Mouse (Mus musculus): ENCODE measurements at regions not wholly inside any gene's neighbourhood (a gene's known extent, or its start where the extent isn't known, plus 50 kb on each side); places are given as distances from the start of the nearest gene placed in this dataset.

- ChIA-PET CTCF (interaction anchor here (0.6 to 2.3 kb wide), 2 partner anchors 28 to 43 kb away, joined by 3 to 9 read pairs; no protein-coding TSS in a partner anchor), POLR2A (interaction anchor here (0.5 to 2.2 kb wide), 4 partner anchors 16 to 499 kb away, joined by 3 to 8 read pairs (median 4); no protein-coding TSS in a partner anchor)
- in situ Hi-C loops (cut with MboI; ENCODE audit: low pct_unique_long_range_greater_than_20kb) = no loop called here
- ATAC-seq (peak; percentile 92), DNase-seq (ENCODE audit: low read depth, low spot score) (peak; percentile 81)
- TF ChIP-seq CTCF (IDR thresholded peaks at IDR 0.05) = no peak
- no peaks in the 10 kb centered on the region for H3K27me3 ChIP-seq
Measured at GRCm38 (mm10) chr1:42755958-42756357, 60.4 kb downstream of the Pou3f3 start.

DNA sequence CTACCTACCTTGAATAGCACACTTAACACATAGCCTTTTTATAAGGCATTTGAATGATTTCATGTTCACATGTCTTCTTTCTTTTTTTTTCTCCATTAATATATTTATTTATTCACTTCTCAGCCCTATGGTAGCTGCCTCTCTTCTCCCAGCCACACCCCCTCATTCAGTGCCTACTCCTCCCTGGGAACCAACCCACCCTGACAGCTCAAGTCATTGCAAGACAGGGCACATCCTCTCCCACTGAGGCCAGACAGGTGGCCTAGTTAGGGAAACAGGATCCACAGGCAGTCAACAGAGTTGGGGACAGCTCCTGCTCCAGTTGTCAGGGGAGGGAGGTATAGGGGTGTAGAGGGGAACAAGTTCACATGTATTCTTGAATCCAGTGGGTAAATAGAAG is 60.9 kb downstream of the Pou3f3 start:
- in situ Hi-C loops (cut with MboI; ENCODE audit: low pct_unique_long_range_greater_than_20kb) = no loop called here
- CTCF ChIA-PET = interaction anchor here (0.6 kb wide), 1 partner anchor 27 kb away, joined by 3 read pairs; no protein-coding TSS in a partner anchor
- no peaks in the 10 kb centered on the region for H3K27me3 ChIP-seq
- no peak for DNase-seq (ENCODE audit: low read depth, low spot score)
- POLR2A ChIA-PET = interaction anchor here (0.5 to 2.2 kb wide), 3 partner anchors 43 to 500 kb away, joined by 3 to 8 read pairs (median 4); no protein-coding TSS in a partner anchor
- no peak for TF ChIP-seq CTCF (IDR thresholded peaks at IDR 0.05)
- no peak for ATAC-seq

DNA sequence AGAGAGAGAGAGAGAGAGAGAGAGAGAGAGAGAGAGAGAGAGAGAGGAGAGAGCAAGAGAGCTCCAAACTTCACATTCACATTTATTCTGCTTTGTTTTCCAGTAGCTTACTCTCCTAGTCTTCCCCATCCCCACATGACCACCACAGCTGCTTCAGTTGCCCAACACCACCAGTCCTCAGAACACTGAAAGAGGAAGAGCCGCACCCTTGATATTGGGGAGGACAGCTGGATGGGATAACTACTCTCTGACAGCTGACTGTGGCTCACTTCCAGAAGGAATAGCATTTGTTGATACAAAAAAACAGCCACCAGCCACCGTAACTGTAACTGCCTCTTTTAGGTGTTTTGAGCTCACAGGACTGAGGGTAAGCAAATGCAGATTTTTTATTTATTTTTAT is 67.9 kb downstream of the Pou3f3 start:
- no peak for TF ChIP-seq CTCF (IDR thresholded peaks at IDR 0.05)
- ATAC-seq = no peak
- no peak for DNase-seq (ENCODE audit: low read depth, low spot score)
- POLR2A ChIA-PET = interaction anchor here (0.6 to 0.7 kb wide), 2 partner anchors 10 to 407 kb away, joined by 3 to 4 read pairs; no protein-coding TSS in a partner anchor
- H3K27me3 ChIP-seq = no peaks in the 10 kb centered on the region
- CTCF ChIA-PET = no interaction called here
- in situ Hi-C loops (cut with MboI; ENCODE audit: low pct_unique_long_range_greater_than_20kb) = no loop called here

DNA sequence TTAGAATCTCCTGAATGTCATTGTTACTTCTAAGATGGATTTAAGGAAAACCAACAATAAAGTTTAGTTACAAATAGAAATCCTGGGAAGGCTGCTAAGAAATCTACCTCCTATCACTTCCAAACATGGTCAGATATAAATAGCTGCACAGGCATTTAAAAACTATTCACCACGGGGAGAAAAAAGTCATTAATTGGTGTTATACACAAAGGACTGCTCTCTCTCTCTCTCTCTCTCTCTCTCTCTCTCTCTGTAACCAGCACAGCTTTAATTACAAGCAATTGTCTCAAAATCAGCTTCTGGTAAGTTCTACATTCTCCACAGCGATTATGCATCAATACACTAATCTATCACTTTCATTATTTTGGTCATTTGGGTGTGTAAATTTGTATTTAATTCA is 68.5 kb downstream of the Pou3f3 start:
- POLR2A ChIA-PET = interaction anchor here (0.6 kb wide), 2 partner anchors 10 to 617 kb away, joined by 3 to 4 read pairs; no protein-coding TSS in a partner anchor
- H3K27me3 ChIP-seq = no peaks in the 10 kb centered on the region
- CTCF ChIA-PET = no interaction called here
- DNase-seq (ENCODE audit: low read depth, low spot score) (no peak), ATAC-seq (no peak)
- TF ChIP-seq CTCF (IDR thresholded peaks at IDR 0.05) = no peak
- in situ Hi-C loops (cut with MboI; ENCODE audit: low pct_unique_long_range_greater_than_20kb) = no loop called here

GRCm38 (mm10) chr1:42770085-42770484 is 74.5 kb downstream of the Pou3f3 start:
- in situ Hi-C loops (cut with MboI; ENCODE audit: low pct_unique_long_range_greater_than_20kb) = loop anchor here (10.0 kb wide), 1 partner anchor 55 kb away; no protein-coding TSS in a partner anchor
- DNase-seq (ENCODE audit: low read depth, low spot score) (no peak), ATAC-seq (no peak)
- TF ChIP-seq CTCF (IDR thresholded peaks at IDR 0.05) = no peak
- ChIA-PET CTCF (interaction anchor here (1.0 kb wide), 1 partner anchor 13 kb away, joined by 3 read pairs; no protein-coding TSS in a partner anchor), POLR2A (no interaction called here)
- H3K27me3 ChIP-seq = no peaks in the 10 kb centered on the region

- ChIA-PET POLR2A (interaction anchor here (0.6 kb wide), 1 partner anchor 16 kb away, joined by 4 read pairs; no protein-coding TSS in a partner anchor), CTCF (interaction anchor here (1.1 kb wide), 1 partner anchor 14 kb away, joined by 4 read pairs; no protein-coding TSS in a partner anchor)
- no peak for ATAC-seq
- H3K27me3 ChIP-seq = no peaks in the 10 kb centered on the region
- in situ Hi-C loops (cut with MboI; ENCODE audit: low pct_unique_long_range_greater_than_20kb) = loop anchor here (10.0 kb wide), 1 partner anchor 57 kb away; no protein-coding TSS in a partner anchor
- DNase-seq (ENCODE audit: low read depth, low spot score) = no peak
- TF ChIP-seq CTCF (IDR thresholded peaks at IDR 0.05) = no peak
Measured at GRCm38 (mm10) chr1:42772000-42772399, 76.4 kb downstream of the Pou3f3 start.

DNA sequence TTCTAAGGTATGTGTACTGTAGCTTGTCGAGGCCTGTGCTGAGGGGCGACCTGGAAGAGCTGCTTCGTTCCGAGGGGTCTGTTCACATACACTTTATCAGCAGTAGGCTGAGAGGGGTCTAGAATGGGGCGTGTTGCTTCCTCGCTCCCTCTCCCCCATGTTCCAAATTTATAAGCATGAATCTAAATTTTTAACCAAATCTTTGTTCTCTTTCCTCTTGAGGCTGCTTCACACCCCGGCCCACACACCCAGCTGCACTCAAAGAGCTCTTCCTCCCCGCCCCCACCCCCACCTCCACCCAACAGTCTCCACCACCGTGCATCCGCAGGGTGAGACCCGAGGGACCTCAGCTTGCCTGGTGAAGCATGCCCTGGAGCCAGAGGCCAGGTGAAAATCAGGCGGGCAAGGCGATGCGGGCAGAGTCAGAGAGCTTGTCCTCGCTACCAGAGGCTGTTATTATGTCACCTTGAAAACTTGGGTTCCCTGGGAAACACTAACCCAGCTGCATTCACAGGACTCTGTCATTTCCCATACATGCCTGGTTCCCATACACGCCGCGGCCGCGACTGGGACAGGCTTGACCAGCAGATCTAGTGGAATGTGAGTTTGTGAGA is 77.1 kb upstream of the Mrps9 start:
- CTCF ChIA-PET = interaction anchor here (1.2 to 1.5 kb wide), 2 partner anchors 16 to 964 kb away, joined by 3 to 4 read pairs; no protein-coding TSS in a partner anchor
- no peak for TF ChIP-seq CTCF (IDR thresholded peaks at IDR 0.05)
- in situ Hi-C loops (cut with MboI; ENCODE audit: low pct_unique_long_range_greater_than_20kb) = loop anchor here (10.0 kb wide), 1 partner anchor 59 kb away; no protein-coding TSS in a partner anchor
- no peaks in the 10 kb centered on the region for H3K27me3 ChIP-seq
- POLR2A ChIA-PET = interaction anchor here (0.9 to 2.1 kb wide), 2 partner anchors 10 to 60 kb away, joined by 4 to 5 read pairs; no protein-coding TSS in a partner anchor
- DNase-seq (ENCODE audit: low read depth, low spot score) (no peak), ATAC-seq (no peak)

DNA sequence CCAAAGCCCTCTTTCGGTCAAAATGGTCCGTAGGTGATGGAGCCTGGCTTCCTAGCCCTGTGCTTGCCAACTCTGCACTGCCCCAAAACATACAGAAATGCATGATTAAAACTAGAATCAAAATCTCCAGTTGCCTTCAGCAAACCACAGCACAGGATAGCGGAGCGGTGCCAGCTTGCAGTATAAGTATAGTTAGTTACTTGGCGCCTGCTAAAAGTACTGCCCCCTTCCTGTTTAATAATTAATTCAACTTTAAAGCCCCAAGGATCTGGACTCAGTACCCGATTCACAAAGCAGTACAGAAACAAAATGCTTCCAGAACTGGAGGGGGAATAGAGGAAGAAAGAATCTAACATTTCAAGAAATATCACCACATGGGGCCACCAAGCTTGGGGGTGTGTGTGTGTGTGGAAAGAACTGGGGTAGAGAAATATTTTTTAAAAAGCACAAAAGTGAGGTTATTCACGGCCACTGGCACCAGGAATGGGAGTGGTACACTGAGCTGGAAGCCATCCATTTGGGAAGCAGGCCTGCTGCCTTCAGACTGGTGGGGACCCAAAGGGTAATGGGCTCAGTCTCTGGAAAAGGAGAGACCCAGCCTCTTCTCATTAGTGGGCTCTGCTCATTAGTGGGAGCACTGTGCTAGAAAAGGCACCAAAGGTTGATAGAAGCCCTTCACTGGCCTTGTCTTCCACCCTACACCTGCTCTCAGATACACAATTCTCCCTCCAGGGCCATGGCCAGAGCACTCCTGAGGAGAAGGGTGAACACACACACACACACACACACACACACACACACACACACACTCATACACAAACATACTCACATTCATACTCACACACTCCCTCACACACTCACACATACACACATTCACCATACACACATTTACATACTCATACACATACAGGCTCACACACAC is 75.8 kb upstream of the Mrps9 start:
- ATAC-seq = peak; percentile 49
- in situ Hi-C loops (cut with MboI; ENCODE audit: low pct_unique_long_range_greater_than_20kb) = loop anchor here (10.0 to 25.0 kb wide), 2 partner anchors 60 to 1513 kb away; no protein-coding TSS in a partner anchor
- CTCF ChIA-PET = interaction anchor here (1.0 to 1.5 kb wide), 3 partner anchors 11 to 62 kb away, joined by 3 to 6 read pairs (median 4); no protein-coding TSS in a partner anchor

GRCm38 (mm10) chr1:42775893-42776287 is 75.1 kb upstream of the Mrps9 start:
- no peak for TF ChIP-seq CTCF (IDR thresholded peaks at IDR 0.05)
- no peak for DNase-seq (ENCODE audit: low read depth, low spot score)
- peak; percentile 72 for ATAC-seq
- ChIA-PET CTCF (interaction anchor here (0.9 to 3.6 kb wide), 6 partner anchors 11 to 63 kb away, joined by 3 to 9 read pairs (median 5); no protein-coding TSS in a partner anchor), POLR2A (interaction anchor here (1.1 to 2.1 kb wide), 2 partner anchors 62 kb away, joined by 4 to 5 read pairs; no protein-coding TSS in a partner anchor)
- H3K27me3 ChIP-seq = no peaks in the 10 kb centered on the region
- in situ Hi-C loops (cut with MboI; ENCODE audit: low pct_unique_long_range_greater_than_20kb) = loop anchor here (10.0 to 25.0 kb wide), 2 partner anchors 61 to 1514 kb away; no protein-coding TSS in a partner anchor

More for the DNA sequence above, 75.8 kb upstream of the Mrps9 start:
- POLR2A ChIA-PET = interaction anchor here (2.1 kb wide), 1 partner anchor 61 kb away, joined by 5 read pairs; no protein-coding TSS in a partner anchor
- DNase-seq (ENCODE audit: low read depth, low spot score) = no peak
- H3K27me3 ChIP-seq = no peaks in the 10 kb centered on the region
- TF ChIP-seq CTCF (IDR thresholded peaks at IDR 0.05) = no peak

- H3K27me3 ChIP-seq = no peaks in the 10 kb centered on the region
- POLR2A ChIA-PET = no interaction called here
- CTCF ChIA-PET = interaction anchor here (1.1 to 3.6 kb wide), 6 partner anchors 10 to 75 kb away, joined by 4 to 9 read pairs (median 4); no protein-coding TSS in a partner anchor
- ATAC-seq (no peak), DNase-seq (ENCODE audit: low read depth, low spot score) (no peak)
- in situ Hi-C loops (cut with MboI; ENCODE audit: low pct_unique_long_range_greater_than_20kb) = loop anchor here (10.0 to 25.0 kb wide), 2 partner anchors 63 to 1515 kb away; no protein-coding TSS in a partner anchor
- TF ChIP-seq CTCF (IDR thresholded peaks at IDR 0.05) = no peak
Measured at GRCm38 (mm10) chr1:42777416-42777815, 73.6 kb upstream of the Mrps9 start.
